8 mouse cellular contexts compared by ENCODE assay signal in genomic region chr7:45812921-45813320, GRCm38 (mm10). TPM values are rescaled to one million over a fixed set of nuclear protein-coding genes. Genes with fewer than 3 reads are reported as not detected.
A peak's percentile ranks its signal among the peaks of the same experiment; 100 is the strongest.
DNase-seq lines count a peak whose midpoint lies in the region; ATAC-seq and TF ChIP-seq lines count a peak whose summit lies in the region.

No protein-coding gene starts in this region.

- TF ChIP-seq POLR2A in heart, adult 2 months (IDR thresholded peaks at IDR 0.05; ENCODE audit: insufficient read depth, low read depth, low read length) = no peak
- TF ChIP-seq POLR2A in ES-Bruce4 (IDR thresholded peaks at IDR 0.05; ENCODE audit: insufficient read depth, low read length) = no peak

- TF ChIP-seq EP300 in heart, adult 2 months (IDR thresholded peaks at IDR 0.05; ENCODE audit: insufficient read depth, low read depth, low read length) = no peak
- no peak for TF ChIP-seq EP300 in ES-Bruce4 (IDR thresholded peaks at IDR 0.05; ENCODE audit: insufficient read depth, low read depth, low read length)
- no peak for TF ChIP-seq EP300 in heart, postnatal 0 days (IDR thresholded peaks at IDR 0.05; ENCODE audit: low read depth)
- TF ChIP-seq EP300 in liver, postnatal 0 days (IDR thresholded peaks at IDR 0.05; ENCODE audit: low read depth) = no peak

- 85% methylated on average over 8 of the region's 8 CpGs for WGBS in heart, adult 2 months
- 89% methylated on average over 8 of the region's 8 CpGs for WGBS in heart, postnatal 0 days
- 92% methylated on average over 8 of the region's 8 CpGs for WGBS in liver, postnatal 0 days (ENCODE audit: insufficient replicate concordance)

- no peak for ATAC-seq in heart, postnatal 0 days (ENCODE audit: insufficient read depth, low read depth)
- ATAC-seq in liver, postnatal 0 days = no peak
- no peak for ATAC-seq in frontal cortex, adult (ENCODE audit: low TSS enrichment)

- H3K27ac ChIP-seq in heart, adult 2 months = peak overlapping the region; percentile 97; the same call in 1 of the 2 replicates
- H3K27ac ChIP-seq in ES-Bruce4 (ENCODE audit: insufficient read depth, low read length) = no peak overlapping the region
- H3K27ac ChIP-seq in heart, postnatal 0 days (ENCODE audit: low read depth) = no peak overlapping the region
- no peak overlapping the region for H3K27ac ChIP-seq in liver, postnatal 0 days (ENCODE audit: low read depth)

- H3K9me3 ChIP-seq in ES-Bruce4 (replicated peaks; ENCODE audit: control insufficient read depth, insufficient read depth, low read length, poor library complexity, severe bottlenecking) = no peaks in the 10 kb centered on the region
- no peaks in the 10 kb centered on the region for H3K9me3 ChIP-seq in heart, postnatal 0 days (replicated peaks; ENCODE audit: control insufficient read depth, low read length)
- no peaks in the 10 kb centered on the region for H3K9me3 ChIP-seq in liver, postnatal 0 days (ENCODE audit: low read length)

- H3K4me3 ChIP-seq in heart, adult 2 months = peak overlapping the region; percentile 67
- H3K4me3 ChIP-seq in ES-Bruce4 (ENCODE audit: low read depth, low read length) = peak overlapping the region; percentile 97
- peak overlapping the region; percentile 98 for H3K4me3 ChIP-seq in heart, postnatal 0 days (ENCODE audit: low read depth, low read length)
- H3K4me3 ChIP-seq in liver, postnatal 0 days (ENCODE audit: low read depth, low read length) = peak overlapping the region; percentile 96; the same call in 1 of the 2 replicates

- peak overlapping the region; percentile 32; the same call in 1 of the 2 replicates for H3K9ac ChIP-seq in heart, adult 2 months (ENCODE audit: low read depth, low read length)
- peak overlapping the region; percentile 93 for H3K9ac ChIP-seq in ES-Bruce4 (ENCODE audit: low read depth, poor library complexity, severe bottlenecking)
- H3K9ac ChIP-seq in heart, postnatal 0 days (replicated peaks; ENCODE audit: low read depth, low read length) = peak overlapping the region; percentile 98
- peak overlapping the region; percentile 98; the same call in 1 of the 2 replicates for H3K9ac ChIP-seq in liver, postnatal 0 days (replicated peaks)

- H3K4me2 ChIP-seq in heart, postnatal 0 days (ENCODE audit: low read depth, low read length) = peak overlapping the region; percentile 89
- peak overlapping the region; percentile 91 for H3K4me2 ChIP-seq in liver, postnatal 0 days (ENCODE audit: low read depth, low read length)

- intact Hi-C loops in heart, adult 2 months (cut with DNase I) = loop anchor here (10.0 kb wide), 1 partner anchor 1068 kb away; the partner anchor contains the start of gene Vrk3

- DNase-seq in heart, adult 2 months = no peak
- no peak for DNase-seq in heart, adult 8-10 months (ENCODE audit: low spot score)
- DNase-seq in heart, postnatal 0 days (ENCODE audit: low spot score) = no peak
- DNase-seq in liver, postnatal 0 days = no peak
- no peak for DNase-seq in layer of hippocampus, adult 11-12 months (ENCODE audit: low spot score)
- no peak for DNase-seq in layer of hippocampus, adult 18-20 months (ENCODE audit: low spot score in 2 of 2)

- no peaks in the 10 kb centered on the region for H3K27me3 ChIP-seq in heart, adult 2 months (ENCODE audit: control insufficient read depth, insufficient read depth, low read length)
- no peaks in the 10 kb centered on the region for H3K27me3 ChIP-seq in ES-Bruce4 (ENCODE audit: control insufficient read depth, insufficient read depth, low read length, poor library complexity, severe bottlenecking)
- H3K27me3 ChIP-seq in heart, postnatal 0 days (ENCODE audit: control insufficient read depth, insufficient read depth, low read length) = no peaks in the 10 kb centered on the region
- no peaks in the 10 kb centered on the region for H3K27me3 ChIP-seq in liver, postnatal 0 days (ENCODE audit: insufficient read depth, low read length)

- peaks cover 6% of the 10 kb centered on the region for H3K4me1 ChIP-seq in heart, adult 2 months (ENCODE audit: control insufficient read depth, insufficient read depth, low read length)
- H3K4me1 ChIP-seq in ES-Bruce4 (ENCODE audit: control insufficient read depth, insufficient read depth, low read length) = no peaks in the 10 kb centered on the region
- peaks cover 17% of the 10 kb centered on the region; the same call in 1 of the 2 replicates for H3K4me1 ChIP-seq in heart, postnatal 0 days (ENCODE audit: control insufficient read depth, insufficient read depth)
- H3K4me1 ChIP-seq in liver, postnatal 0 days (ENCODE audit: insufficient read depth) = peaks cover 12% of the 10 kb centered on the region

- no peak for TF ChIP-seq CTCF in heart, adult 2 months (IDR thresholded peaks at IDR 0.05)
- TF ChIP-seq CTCF in ES-Bruce4 (IDR thresholded peaks at IDR 0.05; ENCODE audit: low read depth, low read length) = no peak
- TF ChIP-seq CTCF in heart, postnatal 0 days (IDR thresholded peaks at IDR 0.05; ENCODE audit: low read depth) = no peak
- TF ChIP-seq CTCF in liver, postnatal 0 days (IDR thresholded peaks at IDR 0.05; ENCODE audit: low read depth) = no peak

- peaks cover 4% of the 10 kb centered on the region for H3K36me3 ChIP-seq in heart, adult 2 months (ENCODE audit: control insufficient read depth, insufficient read depth, low read length)
- peaks cover 29% of the 10 kb centered on the region for H3K36me3 ChIP-seq in ES-Bruce4 (ENCODE audit: control insufficient read depth, insufficient read depth, low read length, poor library complexity, severe bottlenecking)
- peaks cover 49% of the 10 kb centered on the region for H3K36me3 ChIP-seq in heart, postnatal 0 days (replicated peaks; ENCODE audit: control insufficient read depth, insufficient read depth, low read length)
- H3K36me3 ChIP-seq in liver, postnatal 0 days (replicated peaks; ENCODE audit: insufficient read depth, low read length) = peaks cover 47% of the 10 kb centered on the region

- no peaks in the 10 kb centered on the region for H3K79me2 ChIP-seq in heart, adult 2 months (replicated peaks; ENCODE audit: control insufficient read depth, insufficient read depth, low read length)

RNA-seq across cellular contexts. Expression of gene Cyth2, which starts 1.5 kb away (rescaled TPM):
- total RNA-seq in heart, adult 2 months (2021) = 10 to 100 TPM; 59.1 to 61.9 TPM
- polyA plus RNA-seq in heart, adult 2 months (2012; rRNA removed) = 27.3 and 33.0 TPM in 2 replicates
- 10 to 100 TPM; 54.0 to 65.5 (median 62.1) TPM for total RNA-seq in heart, adult 8-10 months (2022)
- 75.1 and 75.8 TPM in 2 replicates for polyA plus RNA-seq in ES-Bruce4 (2011; ENCODE audit: insufficient read depth, insufficient read length, low read depth, missing spikeins)
- total RNA-seq in heart, postnatal 0 days (2014; rRNA removed; ENCODE audit: low replicate concordance) = 99.9 and 102 TPM in 2 replicates
- 86.5 and 90.0 TPM in 2 replicates for polyA plus RNA-seq in heart, postnatal 0 days (2015; fragmentation: Nextera tagmentation; extraction: Ambion mirVana)
- 21.4 and 24.2 TPM in 2 replicates for polyA plus RNA-seq in liver, postnatal 0 days (2015; fragmentation: Nextera tagmentation; extraction: Ambion mirVana)
- total RNA-seq in layer of hippocampus, adult 18-20 months (2021) = 100 to 1,000 TPM; 135 to 155 TPM

RNA-seq across cellular contexts. Expression of gene Kcnj14, which starts 11.7 kb away (rescaled TPM):
- under 1 TPM; 0.66 to 0.89 TPM for total RNA-seq in heart, adult 2 months (2021)
- polyA plus RNA-seq in heart, adult 2 months (2012; rRNA removed) = 0.78 and 35.7 TPM in 2 replicates
- total RNA-seq in heart, adult 8-10 months (2022) = 1 to 10 TPM in 3 of 4 experiments, under 1 TPM in 1; 0.87 to 6.1 (median 3.1) TPM
- polyA plus RNA-seq in ES-Bruce4 (2011; ENCODE audit: insufficient read depth, insufficient read length, low read depth, missing spikeins) = 0.75 TPM in 1 of 2 replicates, not detected in the other
- total RNA-seq in heart, postnatal 0 days (2014; rRNA removed; ENCODE audit: low replicate concordance) = 0.35 TPM in 1 of 2 replicates, not detected in the other
- polyA plus RNA-seq in heart, postnatal 0 days (2015; fragmentation: Nextera tagmentation; extraction: Ambion mirVana) = 0.26 and 0.29 TPM in 2 replicates
- 0.11 and 0.32 TPM in 2 replicates for polyA plus RNA-seq in liver, postnatal 0 days (2015; fragmentation: Nextera tagmentation; extraction: Ambion mirVana)
- total RNA-seq in layer of hippocampus, adult 18-20 months (2021) = 1 to 10 TPM; 1.4 to 2.4 TPM

RNA-seq across cellular contexts. Expression of gene Grwd1, which starts 17.8 kb away (rescaled TPM):
- total RNA-seq in heart, adult 2 months (2021) = 10 to 100 TPM; 11.8 to 13.1 TPM
- polyA plus RNA-seq in heart, adult 2 months (2012; rRNA removed) = 9.1 and 9.4 TPM in 2 replicates
- total RNA-seq in heart, adult 8-10 months (2022) = 10 to 100 TPM; 10.2 to 16.0 (median 13.6) TPM
- polyA plus RNA-seq in ES-Bruce4 (2011; ENCODE audit: insufficient read depth, insufficient read length, low read depth, missing spikeins) = 32.3 and 36.3 TPM in 2 replicates
- total RNA-seq in heart, postnatal 0 days (2014; rRNA removed; ENCODE audit: low replicate concordance) = 26.7 and 28.8 TPM in 2 replicates
- polyA plus RNA-seq in heart, postnatal 0 days (2015; fragmentation: Nextera tagmentation; extraction: Ambion mirVana) = 19.3 and 22.7 TPM in 2 replicates
- polyA plus RNA-seq in liver, postnatal 0 days (2015; fragmentation: Nextera tagmentation; extraction: Ambion mirVana) = 18.3 and 19.3 TPM in 2 replicates
- total RNA-seq in layer of hippocampus, adult 18-20 months (2021) = 10 to 100 TPM; 20.6 to 22.5 TPM

RNA-seq across cellular contexts. Expression of gene Sult2b1, which starts 28.5 kb away (rescaled TPM):
- total RNA-seq in heart, adult 2 months (2021) = not detected
- polyA plus RNA-seq in heart, adult 2 months (2012; rRNA removed) = 0.08 TPM in 1 of 2 replicates, not detected in the other
- not detected for total RNA-seq in heart, adult 8-10 months (2022)
- polyA plus RNA-seq in ES-Bruce4 (2011; ENCODE audit: insufficient read depth, insufficient read length, low read depth, missing spikeins) = 5.4 and 6.4 TPM in 2 replicates
- total RNA-seq in heart, postnatal 0 days (2014; rRNA removed; ENCODE audit: low replicate concordance) = not detected in 2 replicates
- 0.23 and 0.27 TPM in 2 replicates for polyA plus RNA-seq in heart, postnatal 0 days (2015; fragmentation: Nextera tagmentation; extraction: Ambion mirVana)
- 0.26 and 0.38 TPM in 2 replicates for polyA plus RNA-seq in liver, postnatal 0 days (2015; fragmentation: Nextera tagmentation; extraction: Ambion mirVana)
- 1 to 10 TPM; 8.1 to 8.9 TPM for total RNA-seq in layer of hippocampus, adult 18-20 months (2021)

RNA-seq across cellular contexts. Expression of gene Lmtk3, which starts 29.4 kb away (rescaled TPM):
- under 1 TPM in 1 of 2 experiments, not detected in 1; 0.14 TPM for total RNA-seq in heart, adult 2 months (2021)
- 0.18 and 0.67 TPM in 2 replicates for polyA plus RNA-seq in heart, adult 2 months (2012; rRNA removed)
- total RNA-seq in heart, adult 8-10 months (2022) = under 1 TPM in 1 of 4 experiments, not detected in 3; 0.22 TPM
- polyA plus RNA-seq in ES-Bruce4 (2011; ENCODE audit: insufficient read depth, insufficient read length, low read depth, missing spikeins) = 9.6 and 11.3 TPM in 2 replicates
- total RNA-seq in heart, postnatal 0 days (2014; rRNA removed; ENCODE audit: low replicate concordance) = 0.31 TPM in 1 of 2 replicates, not detected in the other
- not detected in 2 replicates for polyA plus RNA-seq in heart, postnatal 0 days (2015; fragmentation: Nextera tagmentation; extraction: Ambion mirVana)
- polyA plus RNA-seq in liver, postnatal 0 days (2015; fragmentation: Nextera tagmentation; extraction: Ambion mirVana) = not detected in 2 replicates
- total RNA-seq in layer of hippocampus, adult 18-20 months (2021) = 100 to 1,000 TPM; 274 to 289 TPM

Comparison
In these comparisons a context has a peak if more than half of its experiments do, and no peak if none do; other contexts are left out.
1. H3K9ac ChIP-seq: peak in every context shown above with its lines; median percentile 98 in heart, postnatal 0 days; 98 in liver, postnatal 0 days; 93 in ES-Bruce4; 32 in heart, adult 2 months.